Mouse (Mus musculus): Measurements from ENCODE around the gene Lsamp.

The Lsamp gene

GRCm38 (mm10) chr16:40656871-40657270 is 672.7 kb downstream of the Lsamp start:
- DNase-seq (ENCODE audit: extremely low spot score, low spot score), result no peak

DNA sequence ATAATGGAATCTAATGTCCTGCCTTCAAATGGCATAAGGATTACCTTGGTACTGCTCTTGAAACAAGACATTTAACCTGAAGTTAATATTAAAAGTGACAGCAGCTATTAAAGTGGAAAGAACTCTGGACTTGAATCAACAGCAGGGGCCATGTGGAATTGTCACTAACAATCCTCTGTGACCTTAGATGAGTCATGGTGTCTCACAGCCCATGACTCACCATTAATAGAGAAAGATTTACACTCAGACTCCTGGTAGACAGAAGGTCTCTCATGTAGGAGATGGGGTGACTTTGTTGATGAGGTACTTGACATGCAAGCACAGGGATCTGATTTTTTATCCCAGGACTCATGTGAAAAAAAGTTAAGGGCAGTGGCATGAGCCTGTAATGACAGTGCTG is 701.4 kb downstream of the Lsamp start:
- DNase-seq (ENCODE audit: extremely low spot score, low spot score), result no peak

GRCm38 (mm10) chr16:40692292-40692691 is 708.1 kb downstream of the Lsamp start:
- no peak for DNase-seq (ENCODE audit: extremely low spot score, low spot score)

GRCm38 (mm10) chr16:40697253-40697652 is 713.1 kb downstream of the Lsamp start:
- no peak for DNase-seq (ENCODE audit: extremely low spot score, low spot score)

DNA sequence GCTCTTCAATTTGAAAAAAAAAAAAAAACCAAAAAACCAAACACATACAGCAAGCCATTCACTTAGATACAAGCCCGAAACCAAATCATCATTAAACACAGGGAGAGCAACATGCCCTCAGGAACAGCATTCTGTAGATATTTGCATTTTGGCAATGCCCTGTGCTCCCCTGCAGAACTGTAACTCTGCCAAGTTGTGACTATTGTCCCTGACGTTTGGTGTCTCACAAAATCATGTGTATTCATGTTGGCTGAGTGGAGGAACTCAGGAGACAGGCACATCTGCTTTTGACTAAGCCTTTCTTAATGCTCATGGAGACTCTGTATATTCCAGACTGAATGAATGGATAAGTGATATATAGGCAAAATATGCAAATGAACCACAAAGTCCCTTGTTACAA is 724.4 kb downstream of the Lsamp start:
- no peak for DNase-seq (ENCODE audit: extremely low spot score, low spot score)

- no peak for DNase-seq (ENCODE audit: extremely low spot score, low spot score)
Measured at GRCm38 (mm10) chr16:40709574-40709973, 725.4 kb downstream of the Lsamp start.

DNA sequence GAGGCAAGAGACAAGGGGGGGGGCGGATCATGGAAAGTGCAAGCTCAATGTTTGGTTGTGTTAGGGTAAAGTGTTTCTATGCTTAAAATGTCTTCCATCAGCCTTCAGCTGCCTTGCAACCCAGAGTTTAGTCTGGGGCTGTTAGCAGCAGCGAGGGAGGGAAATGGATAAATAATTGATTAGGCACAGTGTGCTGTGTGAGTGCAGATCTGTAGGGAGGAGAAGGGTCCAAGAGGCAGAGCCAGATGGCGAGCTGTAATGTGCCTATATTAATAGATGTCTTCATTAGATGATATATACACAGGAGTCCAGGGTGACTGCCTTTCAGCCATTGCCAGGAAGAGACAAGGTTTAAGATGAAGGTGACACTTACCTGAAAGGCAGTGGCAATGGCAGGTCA is 725.9 kb downstream of the Lsamp start:
- no peak for DNase-seq (ENCODE audit: extremely low spot score, low spot score)

GRCm38 (mm10) chr16:40710491-40710890 is 726.3 kb downstream of the Lsamp start:
- no peak for DNase-seq (ENCODE audit: extremely low spot score, low spot score)

GRCm38 (mm10) chr16:40713725-40714124 is 729.6 kb downstream of the Lsamp start:
- DNase-seq (ENCODE audit: extremely low spot score, low spot score), result no peak

- peak; percentile 65 for DNase-seq (ENCODE audit: extremely low spot score, low spot score)
Measured at GRCm38 (mm10) chr16:40739015-40739414, 754.9 kb downstream of the Lsamp start.

DNA sequence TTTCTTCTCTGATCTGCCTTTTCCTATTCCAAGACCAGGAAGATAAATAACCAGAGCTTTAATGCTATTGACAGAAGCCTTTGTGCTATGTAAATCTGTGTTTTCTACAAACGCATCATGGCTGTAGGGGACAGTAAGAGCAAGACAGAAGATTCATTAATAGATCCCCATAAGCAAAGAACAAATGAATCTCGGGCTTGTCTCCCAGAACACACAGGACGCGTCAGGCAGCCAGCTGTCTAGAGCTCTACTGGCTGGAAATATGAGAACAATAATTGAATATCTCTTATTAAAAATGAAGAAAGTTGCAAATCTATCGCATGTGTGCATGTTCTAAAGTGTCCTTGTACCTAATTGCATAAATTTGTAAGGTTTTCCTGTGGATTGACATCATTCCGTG is 755.6 kb downstream of the Lsamp start:
- DNase-seq (ENCODE audit: extremely low spot score, low spot score), result no peak

- no peak for DNase-seq (ENCODE audit: extremely low spot score, low spot score)
Measured at GRCm38 (mm10) chr16:40740273-40740672, 756.1 kb downstream of the Lsamp start.

GRCm38 (mm10) chr16:40827191-40827590 is 843.0 kb downstream of the Lsamp start:
- DNase-seq (ENCODE audit: extremely low spot score, low spot score), result no peak

- no peak for DNase-seq (ENCODE audit: extremely low spot score, low spot score)
Measured at GRCm38 (mm10) chr16:40831536-40831935, 847.4 kb downstream of the Lsamp start.

GRCm38 (mm10) chr16:40841765-40842164 is 857.6 kb downstream of the Lsamp start:
- DNase-seq (ENCODE audit: extremely low spot score, low spot score), result no peak

DNA sequence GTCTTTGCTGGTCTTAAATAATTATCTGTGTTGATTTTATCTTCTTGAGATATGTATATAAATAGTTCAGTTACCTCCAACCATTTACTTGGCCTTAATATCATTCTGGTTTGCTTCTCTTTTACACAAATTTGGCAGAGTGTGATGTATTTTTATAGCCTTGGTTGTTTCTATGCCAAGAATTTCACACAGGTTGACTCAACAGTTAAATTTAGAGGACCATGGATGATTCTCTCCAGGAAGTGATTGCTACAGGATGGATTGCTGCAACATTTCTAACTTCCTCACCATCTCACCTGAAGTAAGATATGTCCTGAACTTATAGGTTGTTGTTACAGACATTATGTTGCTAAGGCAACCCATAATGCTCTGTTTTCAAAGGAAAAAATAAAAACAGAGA is 882.6 kb downstream of the Lsamp start:
- no peak for DNase-seq (ENCODE audit: extremely low spot score, low spot score)

- DNase-seq (ENCODE audit: extremely low spot score, low spot score), result no peak
Measured at GRCm38 (mm10) chr16:40878301-40878700, 894.1 kb downstream of the Lsamp start.

GRCm38 (mm10) chr16:40881942-40882341 is 897.8 kb downstream of the Lsamp start:
- no peak for DNase-seq (ENCODE audit: extremely low spot score, low spot score)

- DNase-seq (ENCODE audit: extremely low spot score, low spot score), result no peak
Measured at GRCm38 (mm10) chr16:40891338-40891737, 907.2 kb downstream of the Lsamp start.

DNA sequence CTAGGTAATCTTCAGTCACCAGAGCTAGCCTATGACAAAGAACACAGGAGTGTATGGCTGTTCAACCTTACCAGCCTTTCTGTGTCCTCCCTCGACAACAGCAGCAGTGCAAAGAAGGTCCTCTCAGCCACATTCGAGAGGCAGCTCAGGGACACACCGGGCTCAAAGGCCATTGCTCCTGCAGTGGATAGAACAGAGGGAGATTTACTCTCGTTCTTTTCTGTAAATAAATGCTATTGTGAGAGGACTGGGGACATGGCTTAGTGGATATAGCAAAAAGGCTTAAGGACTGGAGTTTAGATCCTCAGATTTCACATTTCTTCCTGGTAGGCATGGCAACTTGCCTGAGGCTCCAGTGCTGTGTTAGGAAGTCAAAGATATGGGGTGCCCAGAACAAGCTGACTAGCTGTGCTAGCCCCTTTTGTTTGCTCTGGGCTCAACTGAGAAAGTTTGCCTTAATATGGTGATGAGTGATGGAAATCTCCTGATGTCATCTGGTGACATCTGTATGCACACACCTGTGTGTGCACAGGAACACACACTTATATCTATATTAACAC is 913.7 kb downstream of the Lsamp start:
- DNase-seq (ENCODE audit: extremely low spot score, low spot score), result no peak

DNA sequence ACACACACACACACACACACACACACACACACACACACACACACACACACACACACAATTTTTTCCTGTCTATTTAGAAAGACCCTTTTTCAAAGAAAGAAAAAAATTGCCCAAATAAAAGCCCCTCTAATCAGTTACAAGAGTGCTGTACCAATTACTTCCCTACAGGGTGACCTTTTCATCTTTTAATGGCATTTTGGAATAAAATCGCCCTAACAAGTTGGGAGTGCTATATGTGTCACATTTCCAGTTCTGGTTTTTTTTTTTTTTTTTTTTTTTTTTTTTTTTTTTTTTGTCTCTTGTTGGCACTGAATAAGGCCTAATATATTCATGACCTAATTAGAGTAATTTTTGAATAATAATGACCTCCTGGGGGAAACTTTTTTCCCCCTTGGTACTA is 923.7 kb downstream of the Lsamp start:
- DNase-seq (ENCODE audit: extremely low spot score, low spot score), result no peak

GRCm38 (mm10) chr16:40914141-40914540 is 930.0 kb downstream of the Lsamp start:
- DNase-seq (ENCODE audit: extremely low spot score, low spot score), result no peak

DNA sequence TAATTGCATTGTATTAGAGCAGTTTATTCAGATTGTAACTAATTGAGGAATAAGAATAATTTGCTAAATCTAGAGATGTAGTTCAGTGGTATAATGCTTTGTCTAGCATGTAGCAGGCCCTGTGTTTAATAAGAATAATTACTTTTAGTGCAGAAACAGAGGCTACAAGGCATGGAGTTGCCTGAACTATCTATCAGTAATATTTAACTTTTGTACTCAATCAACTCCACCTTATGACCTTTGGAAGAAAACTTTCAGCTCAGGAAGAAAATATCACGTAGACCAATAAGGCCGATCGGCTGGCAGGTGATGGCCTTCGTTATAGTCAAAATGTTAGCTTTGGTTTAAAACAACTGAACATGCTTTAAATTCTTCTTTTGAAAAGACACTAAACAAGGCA is 946.4 kb downstream of the Lsamp start:
- DNase-seq (ENCODE audit: extremely low spot score, low spot score), result no peak

DNA sequence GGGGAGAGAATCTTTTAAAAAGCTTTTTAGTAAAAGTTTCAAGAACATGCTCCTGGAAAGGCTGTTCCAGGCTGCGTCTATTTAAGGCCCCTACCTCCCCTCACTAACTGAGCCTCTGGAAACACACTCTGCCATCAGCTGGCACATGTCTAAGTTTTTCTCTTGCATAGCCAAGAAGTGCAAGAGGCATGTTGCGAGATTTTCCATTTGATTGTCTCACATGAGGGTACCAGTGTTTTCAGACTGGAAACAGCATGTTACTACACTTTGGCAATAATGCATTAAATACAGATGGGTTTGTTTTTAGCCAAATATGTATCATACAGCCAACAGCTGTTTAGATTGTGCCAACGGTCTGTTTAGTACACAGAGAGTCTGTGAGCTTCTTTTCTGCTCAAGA is 958.1 kb downstream of the Lsamp start:
- DNase-seq (ENCODE audit: extremely low spot score, low spot score), result no peak

Data from neural tube, embryonic 10.5 days (tissue).